Mouse (Mus musculus): ENCODE measurements around the gene Dagla.

- TF ChIP-seq REST (IDR thresholded peaks at IDR 0.05; ENCODE audit: insufficient read depth, insufficient read length), result no peak
- TF ChIP-seq POLR2A (IDR thresholded peaks at IDR 0.05; ENCODE audit: insufficient read length, low read depth), result no peak
- no peak for TF ChIP-seq CEBPB (IDR thresholded peaks at IDR 0.05; ENCODE audit: insufficient read depth, poor library complexity, severe bottlenecking)
- no peak for TF ChIP-seq TCF12 (IDR thresholded peaks at IDR 0.05; ENCODE audit: insufficient read depth, poor library complexity, severe bottlenecking)
- no peak for TF ChIP-seq MAX (IDR thresholded peaks at IDR 0.05; ENCODE audit: low read depth)
- TF ChIP-seq USF1 (IDR thresholded peaks at IDR 0.05; ENCODE audit: low read depth), result no peak
- no peak for TF ChIP-seq POLR2AphosphoS2 (IDR thresholded peaks at IDR 0.05; ENCODE audit: insufficient read length, low read depth)
- TF ChIP-seq SRF (IDR thresholded peaks at IDR 0.05; ENCODE audit: control insufficient read depth, insufficient read length, low read depth), result no peak
- TF ChIP-seq TCF3 (IDR thresholded peaks at IDR 0.05; ENCODE audit: insufficient read length, low read depth), result no peak
- no peak for TF ChIP-seq E2F4 (IDR thresholded peaks at IDR 0.05; ENCODE audit: insufficient read depth)
- TF ChIP-seq MYOD1 (IDR thresholded peaks at IDR 0.05; ENCODE audit: control insufficient read depth in 1 of 3, insufficient read length in 2 of 3, low read depth in 2 of 3), result no peak
These were observed 35.8 kb downstream of the Dagla start for GRCm38 (mm10) chr19:10268851-10269250.
